Mouse (Mus musculus): ENCODE results near the gene Gm10643.

DNA sequence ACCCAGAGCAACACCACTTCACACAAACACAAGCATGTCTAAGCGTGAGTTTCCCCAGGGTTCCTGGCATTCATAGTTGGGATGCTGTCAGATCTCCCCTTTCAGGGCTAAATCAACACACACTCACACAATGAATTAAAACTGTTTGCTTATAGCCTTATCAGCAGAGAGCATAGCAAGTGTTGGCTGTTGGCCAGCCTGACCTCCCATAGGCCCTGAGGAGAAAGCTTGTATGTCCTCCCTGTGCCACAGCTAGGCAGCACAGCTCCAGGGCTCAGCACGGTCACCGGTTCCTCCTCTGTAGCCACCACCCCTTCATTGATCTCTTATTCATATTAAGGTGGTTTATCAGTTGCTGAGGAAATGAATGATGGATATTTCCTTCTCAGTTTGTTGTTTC lies 12.2 kb downstream of the Gm10643 start:
- TF ChIP-seq CTCF (IDR thresholded peaks at IDR 0.05) (no peak), EP300 (IDR thresholded peaks at IDR 0.05) (no peak)

Data from lung, postnatal 0 days (tissue).